Mouse (Mus musculus) liver, adult 2 months (tissue): ENCODE data around the gene Scube3.

Experiments
- CTCF ChIP-seq: fragments of 200-500 bp; IDR thresholded peaks from 2 replicates; pipeline ENCODE4 v1.5.1; 2011; ENCODE audit warnings: low read depth, low read length, control low read depth
- POLR2A ChIP-seq: fragments of 200-500 bp; IDR thresholded peaks from 2 replicates; pipeline ENCODE4 v1.6.1; 2011; ENCODE audit warnings: low read length, control low read depth; ENCODE audit not compliant: insufficient read depth; ENCODE audit errors: extremely low read depth

- TF ChIP-seq CTCF (no peak), POLR2A (peak; percentile 28; the same call in 1 of the 2 replicates)
These were observed 35.7 kb downstream of the Scube3 start for GRCm38 (mm10) chr17:28177540-28178046.
